Mouse (Mus musculus): ENCODE measurements around the gene Ap2a1. TPM values are rescaled to one million over a fixed set of nuclear protein-coding genes. Genes with fewer than 3 reads are reported as not detected.

Gene Ap2a1
- polyA plus RNA-seq, 2 experiments = 67.6 to 69.6 TPM

GRCm38 (mm10) chr7:44851625-44852234 is 77.6 kb downstream of the Ap2a1 start:
- WGBS (ENCODE audit: insufficient replicate concordance) = 81% methylated on average over 12 of the region's 12 CpGs

GRCm38 (mm10) chr7:44850789-44851624 is 78.3 kb downstream of the Ap2a1 start:
- H3K27ac ChIP-seq = peak overlapping the region; percentile 30
- ATAC-seq (ENCODE audit: insufficient read depth) (no peak), DNase-seq (ENCODE audit: low read depth in 3 of 3, low spot score in 3 of 3) (no peak)
- peak overlapping the region; percentile 97 for H3K4me2 ChIP-seq (ENCODE audit: low read depth)
- peak overlapping the region; percentile 80 for H3K9ac ChIP-seq (replicated peaks)
- 57% methylated on average over 8 of the region's 8 CpGs for WGBS (ENCODE audit: insufficient replicate concordance)
- H3K4me1 ChIP-seq (replicated peaks; ENCODE audit: control insufficient read depth in 2 of 2, insufficient read depth in 2 of 2, low read length in 1 of 2) = peaks cover 32% of the 10 kb centered on the region in 2 experiments
- no peaks in the 10 kb centered on the region for H3K9me3 ChIP-seq (ENCODE audit: control insufficient read depth, low read length)
- no peaks in the 10 kb centered on the region for H3K27me3 ChIP-seq (ENCODE audit: control insufficient read depth, insufficient read depth, low read length)
- H3K36me3 ChIP-seq (replicated peaks; ENCODE audit: control insufficient read depth, insufficient read depth, low read depth) = peaks cover 2% of the 10 kb centered on the region; the same call in 1 of the 2 replicates
- no peak for TF ChIP-seq EP300 (IDR thresholded peaks at IDR 0.05; ENCODE audit: low read depth)
- TF ChIP-seq CTCF (IDR thresholded peaks at IDR 0.05; ENCODE audit: low read depth) = no peak
- H3K4me3 ChIP-seq (ENCODE audit: insufficient read depth in 1 of 2, low read depth in 2 of 2, low read length in 2 of 2) = peak overlapping the region; percentile 80 to 90

More at GRCm38 (mm10) chr7:44851625-44852234, 77.6 kb downstream of the Ap2a1 start:
- no peak overlapping the region for H3K9ac ChIP-seq (replicated peaks)
- H3K4me3 ChIP-seq (ENCODE audit: insufficient read depth in 1 of 2, low read depth in 2 of 2, low read length in 2 of 2) = no peak overlapping the region; a peak in 1 of 4 replicates
- H3K27ac ChIP-seq = no peak overlapping the region
- no peaks in the 10 kb centered on the region for H3K27me3 ChIP-seq (ENCODE audit: control insufficient read depth, insufficient read depth, low read length)
- H3K4me2 ChIP-seq (ENCODE audit: low read depth) = peak overlapping the region; percentile 97
- no peak for DNase-seq (ENCODE audit: low read depth in 3 of 3, low spot score in 3 of 3)
- no peaks in the 10 kb centered on the region; the same call in 1 of the 2 replicates for H3K36me3 ChIP-seq (replicated peaks; ENCODE audit: control insufficient read depth, insufficient read depth, low read depth)
- H3K4me1 ChIP-seq (replicated peaks; ENCODE audit: control insufficient read depth in 2 of 2, insufficient read depth in 2 of 2, low read length in 1 of 2) = peaks cover 38 to 39% of the 10 kb centered on the region in 2 experiments
- no peaks in the 10 kb centered on the region for H3K9me3 ChIP-seq (ENCODE audit: control insufficient read depth, low read length)
- no peak for TF ChIP-seq EP300 (IDR thresholded peaks at IDR 0.05; ENCODE audit: low read depth)
- TF ChIP-seq CTCF (IDR thresholded peaks at IDR 0.05; ENCODE audit: low read depth) = no peak
- ATAC-seq (ENCODE audit: insufficient read depth) = no peak

Other genes with a start within 250 kb of the Ap2a1 start
Only the 30 nearest of the 31 such genes appear.
- not detected in 2 replicates for gene Izumo2, start 220.8 kb downstream of the Ap2a1 start, polyA plus RNA-seq (2012; rRNA removed)
- gene Izumo2, start 220.8 kb downstream of the Ap2a1 start, polyA plus RNA-seq (2014; fragmentation: Nextera tagmentation; extraction: Ambion mirVana) = not detected in 2 replicates
- 22.2 and 23.7 TPM in 2 replicates for gene Vrk3, start 181.1 kb downstream of the Ap2a1 start, polyA plus RNA-seq (2012; rRNA removed)
- 20.4 and 22.2 TPM in 2 replicates for gene Vrk3, start 181.1 kb downstream of the Ap2a1 start, polyA plus RNA-seq (2014; fragmentation: Nextera tagmentation; extraction: Ambion mirVana)
- 0.79 and 0.96 TPM in 2 replicates for gene Zfp473, start 178.4 kb downstream of the Ap2a1 start, polyA plus RNA-seq (2012; rRNA removed)
- 0.81 and 1.1 TPM in 2 replicates for gene Zfp473, start 178.4 kb downstream of the Ap2a1 start, polyA plus RNA-seq (2014; fragmentation: Nextera tagmentation; extraction: Ambion mirVana)
- 44.8 and 50.2 TPM in 2 replicates for gene Nup62, start 113.4 kb downstream of the Ap2a1 start, polyA plus RNA-seq (2012; rRNA removed)
- gene Nup62, start 113.4 kb downstream of the Ap2a1 start, polyA plus RNA-seq (2014; fragmentation: Nextera tagmentation; extraction: Ambion mirVana) = 31.5 and 32.8 TPM in 2 replicates
- 0.36 and 0.40 TPM in 2 replicates for gene Il4i1, start 113.1 kb downstream of the Ap2a1 start, polyA plus RNA-seq (2012; rRNA removed)
- gene Il4i1, start 113.1 kb downstream of the Ap2a1 start, polyA plus RNA-seq (2014; fragmentation: Nextera tagmentation; extraction: Ambion mirVana) = 0.22 and 0.52 TPM in 2 replicates
- 33.8 and 36.4 TPM in 2 replicates for gene Atf5, start 112.8 kb downstream of the Ap2a1 start, polyA plus RNA-seq (2012; rRNA removed)
- gene Atf5, start 112.8 kb downstream of the Ap2a1 start, polyA plus RNA-seq (2014; fragmentation: Nextera tagmentation; extraction: Ambion mirVana) = 2.5 TPM in 2 replicates
- 25.8 and 36.4 TPM in 2 replicates for gene Akt1s1, start 80.5 kb downstream of the Ap2a1 start, polyA plus RNA-seq (2012; rRNA removed)
- gene Akt1s1, start 80.5 kb downstream of the Ap2a1 start, polyA plus RNA-seq (2014; fragmentation: Nextera tagmentation; extraction: Ambion mirVana) = 10.0 and 10.6 TPM in 2 replicates
- 12.9 and 16.2 TPM in 2 replicates for gene Tbc1d17, start 80.4 kb downstream of the Ap2a1 start, polyA plus RNA-seq (2012; rRNA removed)
- 18.3 and 20.2 TPM in 2 replicates for gene Tbc1d17, start 80.4 kb downstream of the Ap2a1 start, polyA plus RNA-seq (2014; fragmentation: Nextera tagmentation; extraction: Ambion mirVana)
- 12.7 and 14.3 TPM in 2 replicates for gene Pnkp, start 72.4 kb downstream of the Ap2a1 start, polyA plus RNA-seq (2012; rRNA removed)
- 15.6 and 17.0 TPM in 2 replicates for gene Pnkp, start 72.4 kb downstream of the Ap2a1 start, polyA plus RNA-seq (2014; fragmentation: Nextera tagmentation; extraction: Ambion mirVana)
- 47.3 and 54.1 TPM in 2 replicates for gene Ptov1, start 59.7 kb downstream of the Ap2a1 start, polyA plus RNA-seq (2012; rRNA removed)
- 35.0 and 42.1 TPM in 2 replicates for gene Ptov1, start 59.7 kb downstream of the Ap2a1 start, polyA plus RNA-seq (2014; fragmentation: Nextera tagmentation; extraction: Ambion mirVana)
- gene Med25, start 36.8 kb downstream of the Ap2a1 start, polyA plus RNA-seq (2012; rRNA removed) = 29.3 and 35.1 TPM in 2 replicates
- 24.2 and 27.1 TPM in 2 replicates for gene Med25, start 36.8 kb downstream of the Ap2a1 start, polyA plus RNA-seq (2014; fragmentation: Nextera tagmentation; extraction: Ambion mirVana)
- 5.9 and 6.5 TPM in 2 replicates for gene Fuz, start 33.4 kb downstream of the Ap2a1 start, polyA plus RNA-seq (2012; rRNA removed)
- 5.0 and 5.5 TPM in 2 replicates for gene Fuz, start 33.4 kb downstream of the Ap2a1 start, polyA plus RNA-seq (2014; fragmentation: Nextera tagmentation; extraction: Ambion mirVana)
- 0.07 and 0.22 TPM in 2 replicates for gene Tsks, start 13.7 kb upstream of the Ap2a1 start, polyA plus RNA-seq (2012; rRNA removed)
- gene Tsks, start 13.7 kb upstream of the Ap2a1 start, polyA plus RNA-seq (2014; fragmentation: Nextera tagmentation; extraction: Ambion mirVana) = 0.05 TPM in 1 of 2 replicates, not detected in the other
- 2.5 and 3.0 TPM in 2 replicates for gene Cpt1c, start 45.4 kb upstream of the Ap2a1 start, polyA plus RNA-seq (2012; rRNA removed)
- 0.80 and 1.3 TPM in 2 replicates for gene Cpt1c, start 45.4 kb upstream of the Ap2a1 start, polyA plus RNA-seq (2014; fragmentation: Nextera tagmentation; extraction: Ambion mirVana)
- gene Prmt1, start 57.1 kb upstream of the Ap2a1 start, polyA plus RNA-seq (2012; rRNA removed) = 168 and 174 TPM in 2 replicates
- 50.4 and 51.2 TPM in 2 replicates for gene Prmt1, start 57.1 kb upstream of the Ap2a1 start, polyA plus RNA-seq (2014; fragmentation: Nextera tagmentation; extraction: Ambion mirVana)
- gene Irf3, start 68.2 kb upstream of the Ap2a1 start, polyA plus RNA-seq (2012; rRNA removed) = 40.3 and 41.0 TPM in 2 replicates
- gene Irf3, start 68.2 kb upstream of the Ap2a1 start, polyA plus RNA-seq (2014; fragmentation: Nextera tagmentation; extraction: Ambion mirVana) = 28.0 and 32.1 TPM in 2 replicates
- 11.4 and 14.4 TPM in 2 replicates for gene Bcl2l12, start 69.2 kb upstream of the Ap2a1 start, polyA plus RNA-seq (2012; rRNA removed)
- 11.7 and 11.9 TPM in 2 replicates for gene Bcl2l12, start 69.2 kb upstream of the Ap2a1 start, polyA plus RNA-seq (2014; fragmentation: Nextera tagmentation; extraction: Ambion mirVana)
- gene Scaf1, start 86.9 kb upstream of the Ap2a1 start, polyA plus RNA-seq (2012; rRNA removed) = 16.2 and 16.9 TPM in 2 replicates
- 11.0 and 14.5 TPM in 2 replicates for gene Scaf1, start 86.9 kb upstream of the Ap2a1 start, polyA plus RNA-seq (2014; fragmentation: Nextera tagmentation; extraction: Ambion mirVana)
- 16.3 and 19.7 TPM in 2 replicates for gene Rras, start 88.5 kb upstream of the Ap2a1 start, polyA plus RNA-seq (2012; rRNA removed)
- gene Rras, start 88.5 kb upstream of the Ap2a1 start, polyA plus RNA-seq (2014; fragmentation: Nextera tagmentation; extraction: Ambion mirVana) = 15.4 and 20.6 TPM in 2 replicates
- 1.8 and 2.6 TPM in 2 replicates for gene Prr12, start 123.4 kb upstream of the Ap2a1 start, polyA plus RNA-seq (2012; rRNA removed)
- gene Prr12, start 123.4 kb upstream of the Ap2a1 start, polyA plus RNA-seq (2014; fragmentation: Nextera tagmentation; extraction: Ambion mirVana) = 1.9 and 2.2 TPM in 2 replicates
- gene Nosip, start 132.9 kb upstream of the Ap2a1 start, polyA plus RNA-seq (2012; rRNA removed) = 24.5 and 26.4 TPM in 2 replicates
- gene Nosip, start 132.9 kb upstream of the Ap2a1 start, polyA plus RNA-seq (2014; fragmentation: Nextera tagmentation; extraction: Ambion mirVana) = 23.1 and 27.4 TPM in 2 replicates
- gene Prrg2, start 133.2 kb upstream of the Ap2a1 start, polyA plus RNA-seq (2012; rRNA removed) = 8.5 and 10.1 TPM in 2 replicates
- 6.2 and 7.3 TPM in 2 replicates for gene Prrg2, start 133.2 kb upstream of the Ap2a1 start, polyA plus RNA-seq (2014; fragmentation: Nextera tagmentation; extraction: Ambion mirVana)
- gene Rcn3, start 162.7 kb upstream of the Ap2a1 start, polyA plus RNA-seq (2012; rRNA removed) = 20.1 and 20.6 TPM in 2 replicates
- 19.2 and 21.5 TPM in 2 replicates for gene Rcn3, start 162.7 kb upstream of the Ap2a1 start, polyA plus RNA-seq (2014; fragmentation: Nextera tagmentation; extraction: Ambion mirVana)
- 14.9 and 16.3 TPM in 2 replicates for gene Fcgrt, start 174.4 kb upstream of the Ap2a1 start, polyA plus RNA-seq (2012; rRNA removed)
- gene Fcgrt, start 174.4 kb upstream of the Ap2a1 start, polyA plus RNA-seq (2014; fragmentation: Nextera tagmentation; extraction: Ambion mirVana) = 35.5 and 35.6 TPM in 2 replicates
- 309 and 366 TPM in 2 replicates for gene Rps11, start 194.9 kb upstream of the Ap2a1 start, polyA plus RNA-seq (2012; rRNA removed)
- gene Rps11, start 194.9 kb upstream of the Ap2a1 start, polyA plus RNA-seq (2014; fragmentation: Nextera tagmentation; extraction: Ambion mirVana) = 989 and 1,016 TPM in 2 replicates
- 534 and 909 TPM in 2 replicates for gene Rpl13a, start 199.3 kb upstream of the Ap2a1 start, polyA plus RNA-seq (2012; rRNA removed)
- gene Rpl13a, start 199.3 kb upstream of the Ap2a1 start, polyA plus RNA-seq (2014; fragmentation: Nextera tagmentation; extraction: Ambion mirVana) = 992 and 1,027 TPM in 2 replicates
- 0.03 TPM in 1 of 2 replicates, not detected in the other for gene Gm45713, start 206.7 kb upstream of the Ap2a1 start, polyA plus RNA-seq (2012; rRNA removed)
- 0.15 and 0.63 TPM in 2 replicates for gene Gm45713, start 206.7 kb upstream of the Ap2a1 start, polyA plus RNA-seq (2014; fragmentation: Nextera tagmentation; extraction: Ambion mirVana)
- gene Flt3l, start 206.9 kb upstream of the Ap2a1 start, polyA plus RNA-seq (2012; rRNA removed) = 12.1 and 13.4 TPM in 2 replicates
- gene Flt3l, start 206.9 kb upstream of the Ap2a1 start, polyA plus RNA-seq (2014; fragmentation: Nextera tagmentation; extraction: Ambion mirVana) = 3.9 and 5.5 TPM in 2 replicates
- gene Pih1d1, start 224.8 kb upstream of the Ap2a1 start, polyA plus RNA-seq (2012; rRNA removed) = 38.3 and 43.3 TPM in 2 replicates
- gene Pih1d1, start 224.8 kb upstream of the Ap2a1 start, polyA plus RNA-seq (2014; fragmentation: Nextera tagmentation; extraction: Ambion mirVana) = 44.3 and 45.8 TPM in 2 replicates
- 17.9 and 19.8 TPM in 2 replicates for gene Aldh16a1, start 225.1 kb upstream of the Ap2a1 start, polyA plus RNA-seq (2012; rRNA removed)
- gene Aldh16a1, start 225.1 kb upstream of the Ap2a1 start, polyA plus RNA-seq (2014; fragmentation: Nextera tagmentation; extraction: Ambion mirVana) = 20.9 and 23.1 TPM in 2 replicates

Data from liver, embryonic 14.5 days (tissue).